Mouse (Mus musculus): ENCODE data around the gene Tlr4. TPM values are rescaled to one million over a fixed set of nuclear protein-coding genes. Genes with fewer than 3 reads are reported as not detected.

The Tlr4 gene
- polyA plus RNA-seq (2021), result 13.8 TPM

GRCm38 (mm10) chr4:66827463-66828162 lies at the start of gene Tlr4:
Tlr4 (plus strand) TSS chr4:66827584.
- no peaks in the 10 kb centered on the region for H3K27me3 ChIP-seq
- peak; percentile 83 for ATAC-seq
- in situ Hi-C loops (cut with MboI; ENCODE audit: low pct_unique_long_range_greater_than_20kb), result no loop called here
- ChIA-PET POLR2A (no interaction called here), CTCF (interaction anchor here (1.8 kb wide), 1 partner anchor 56 kb away, joined by 4 read pairs; no protein-coding TSS in a partner anchor)
- DNase-seq (ENCODE audit: low read depth, low spot score), result peak; percentile 69
- no peak for TF ChIP-seq CTCF (IDR thresholded peaks at IDR 0.05)

- POLR2A ChIA-PET, result no interaction called here
- in situ Hi-C loops (cut with MboI; ENCODE audit: low pct_unique_long_range_greater_than_20kb), result no loop called here
- H3K27me3 ChIP-seq, result no peaks in the 10 kb centered on the region
- DNase-seq (ENCODE audit: low read depth, low spot score) (no peak), ATAC-seq (peak; percentile 60)
- no peak for TF ChIP-seq CTCF (IDR thresholded peaks at IDR 0.05)
- CTCF ChIA-PET, result no interaction called here
Observed at GRCm38 (mm10) chr4:66794283-66794682, 33.1 kb upstream of the Tlr4 start.

GRCm38 (mm10) chr4:66796683-66797082 lies 30.7 kb upstream of the Tlr4 start:
- no peaks in the 10 kb centered on the region for H3K27me3 ChIP-seq
- POLR2A ChIA-PET, result no interaction called here
- TF ChIP-seq CTCF (IDR thresholded peaks at IDR 0.05), result no peak
- DNase-seq (ENCODE audit: low read depth, low spot score), result no peak
- ATAC-seq, result no peak
- CTCF ChIA-PET, result interaction anchor here (1.6 kb wide), 1 partner anchor 47 kb away, joined by 3 read pairs; no protein-coding TSS in a partner anchor
- in situ Hi-C loops (cut with MboI; ENCODE audit: low pct_unique_long_range_greater_than_20kb), result no loop called here

GRCm38 (mm10) chr4:66804552-66805301 lies 22.7 kb upstream of the Tlr4 start:
- H3K27me3 ChIP-seq, result no peaks in the 10 kb centered on the region
- in situ Hi-C loops (cut with MboI; ENCODE audit: low pct_unique_long_range_greater_than_20kb), result no loop called here
- POLR2A ChIA-PET, result no interaction called here
- CTCF ChIA-PET, result no interaction called here
- ATAC-seq (no peak), DNase-seq (ENCODE audit: low read depth, low spot score) (no peak)
- TF ChIP-seq CTCF (IDR thresholded peaks at IDR 0.05), result no peak

- DNase-seq (ENCODE audit: low read depth, low spot score) (no peak), ATAC-seq (no peak)
- H3K27me3 ChIP-seq, result no peaks in the 10 kb centered on the region
- CTCF ChIA-PET, result no interaction called here
- POLR2A ChIA-PET, result no interaction called here
- in situ Hi-C loops (cut with MboI; ENCODE audit: low pct_unique_long_range_greater_than_20kb), result no loop called here
- no peak for TF ChIP-seq CTCF (IDR thresholded peaks at IDR 0.05)
Observed at GRCm38 (mm10) chr4:66805747-66806146, 21.6 kb upstream of the Tlr4 start.

GRCm38 (mm10) chr4:66816364-66817026 lies 10.9 kb upstream of the Tlr4 start:
- DNase-seq (ENCODE audit: low read depth, low spot score) (no peak), ATAC-seq (no peak)
- no peak for TF ChIP-seq CTCF (IDR thresholded peaks at IDR 0.05)
- H3K27me3 ChIP-seq, result no peaks in the 10 kb centered on the region
- CTCF ChIA-PET, result no interaction called here
- POLR2A ChIA-PET, result no interaction called here
- in situ Hi-C loops (cut with MboI; ENCODE audit: low pct_unique_long_range_greater_than_20kb), result no loop called here

- H3K27me3 ChIP-seq, result no peaks in the 10 kb centered on the region
- ATAC-seq (no peak), DNase-seq (ENCODE audit: low read depth, low spot score) (no peak)
- TF ChIP-seq CTCF (IDR thresholded peaks at IDR 0.05), result no peak
- CTCF ChIA-PET, result no interaction called here
- in situ Hi-C loops (cut with MboI; ENCODE audit: low pct_unique_long_range_greater_than_20kb), result no loop called here
- POLR2A ChIA-PET, result no interaction called here
Observed at GRCm38 (mm10) chr4:66821171-66821570, 6.2 kb upstream of the Tlr4 start.

- no peak for ATAC-seq
- ChIA-PET CTCF (no interaction called here), POLR2A (no interaction called here)
- TF ChIP-seq CTCF (IDR thresholded peaks at IDR 0.05), result no peak
- DNase-seq (ENCODE audit: low read depth, low spot score), result no peak
- H3K27me3 ChIP-seq, result no peaks in the 10 kb centered on the region
- in situ Hi-C loops (cut with MboI; ENCODE audit: low pct_unique_long_range_greater_than_20kb), result no loop called here
Observed at GRCm38 (mm10) chr4:66821764-66822163, 5.6 kb upstream of the Tlr4 start.

GRCm38 (mm10) chr4:66828163-66828668 lies 832 bp downstream of the Tlr4 start:
- no peaks in the 10 kb centered on the region for H3K27me3 ChIP-seq
- ATAC-seq, result peak; percentile 72
- ChIA-PET CTCF (interaction anchor here (1.0 kb wide), 1 partner anchor 12 kb away, joined by 4 read pairs; no protein-coding TSS in a partner anchor), POLR2A (no interaction called here)
- DNase-seq (ENCODE audit: low read depth, low spot score), result no peak
- in situ Hi-C loops (cut with MboI; ENCODE audit: low pct_unique_long_range_greater_than_20kb), result no loop called here
- TF ChIP-seq CTCF (IDR thresholded peaks at IDR 0.05), result no peak

- peak; percentile 64 for DNase-seq (ENCODE audit: low read depth, low spot score)
- peak; percentile 87 for ATAC-seq
- ChIA-PET CTCF (interaction anchor here (1.0 kb wide), 1 partner anchor 11 kb away, joined by 4 read pairs; no protein-coding TSS in a partner anchor), POLR2A (interaction anchor here (0.6 kb wide), 2 partner anchors 58 to 201 kb away, joined by 3 to 5 read pairs; no protein-coding TSS in a partner anchor)
- in situ Hi-C loops (cut with MboI; ENCODE audit: low pct_unique_long_range_greater_than_20kb), result no loop called here
- no peak for TF ChIP-seq CTCF (IDR thresholded peaks at IDR 0.05)
- H3K27me3 ChIP-seq, result no peaks in the 10 kb centered on the region
Observed at GRCm38 (mm10) chr4:66828686-66829085, 1.3 kb downstream of the Tlr4 start.

- CTCF ChIA-PET, result no interaction called here
- TF ChIP-seq CTCF (IDR thresholded peaks at IDR 0.05), result no peak
- in situ Hi-C loops (cut with MboI; ENCODE audit: low pct_unique_long_range_greater_than_20kb), result no loop called here
- DNase-seq (ENCODE audit: low read depth, low spot score) (no peak), ATAC-seq (no peak)
- H3K27me3 ChIP-seq, result no peaks in the 10 kb centered on the region
- POLR2A ChIA-PET, result no interaction called here
Observed at GRCm38 (mm10) chr4:66838071-66838470, 10.7 kb downstream of the Tlr4 start.
